Mouse (Mus musculus): ENCODE results near the gene Slc9c1.

The Slc9c1 gene

GRCm38 (mm10) chr16:45629497-45630105 is 94.5 kb downstream of the Slc9c1 start:
- no peak for DNase-seq

GRCm38 (mm10) chr16:45630347-45630960 is 95.3 kb downstream of the Slc9c1 start:
- peak; percentile 47 to 48 for DNase-seq

- DNase-seq = no peak
Measured at GRCm38 (mm10) chr16:45632420-45632819, 97.3 kb downstream of the Slc9c1 start.

- DNase-seq = no peak
Measured at GRCm38 (mm10) chr16:45635826-45636225, 100.7 kb downstream of the Slc9c1 start.

GRCm38 (mm10) chr16:45640070-45640762 is 105.1 kb downstream of the Slc9c1 start:
- no peak for DNase-seq

GRCm38 (mm10) chr16:45641301-45641700 is 106.2 kb downstream of the Slc9c1 start:
- no peak for DNase-seq

- no peak for DNase-seq
Measured at GRCm38 (mm10) chr16:45643944-45644343, 108.8 kb downstream of the Slc9c1 start.

GRCm38 (mm10) chr16:45644380-45644779 is 109.3 kb downstream of the Slc9c1 start:
- DNase-seq = peak; percentile 22 to 35

GRCm38 (mm10) chr16:45651497-45651896 is 116.4 kb downstream of the Slc9c1 start:
- DNase-seq = no peak

GRCm38 (mm10) chr16:45653009-45653933 is 118.2 kb downstream of the Slc9c1 start:
- DNase-seq = no peak

GRCm38 (mm10) chr16:45653934-45654332 is 118.8 kb downstream of the Slc9c1 start, which contains the start of gene BC016579:
TSS of gene BC016579 (minus strand) at chr16:45654068.
- DNase-seq = peak; percentile 64 to 74

GRCm38 (mm10) chr16:45654465-45654864 is 119.4 kb downstream of the Slc9c1 start:
- DNase-seq = no peak
